Mouse (Mus musculus): ENCODE measurements around the gene Sit1. TPM values are rescaled to one million over a fixed set of nuclear protein-coding genes. Genes with fewer than 3 reads are reported as not detected.
"Not testable (repeated sequence)": the region's sequence is repeated elsewhere in the genome, so short reads cannot be mapped to it uniquely, and the experiment has no call there.

Sit1 gene
- total RNA-seq, 2 experiments from 2014 or later, result not detected

DNA sequence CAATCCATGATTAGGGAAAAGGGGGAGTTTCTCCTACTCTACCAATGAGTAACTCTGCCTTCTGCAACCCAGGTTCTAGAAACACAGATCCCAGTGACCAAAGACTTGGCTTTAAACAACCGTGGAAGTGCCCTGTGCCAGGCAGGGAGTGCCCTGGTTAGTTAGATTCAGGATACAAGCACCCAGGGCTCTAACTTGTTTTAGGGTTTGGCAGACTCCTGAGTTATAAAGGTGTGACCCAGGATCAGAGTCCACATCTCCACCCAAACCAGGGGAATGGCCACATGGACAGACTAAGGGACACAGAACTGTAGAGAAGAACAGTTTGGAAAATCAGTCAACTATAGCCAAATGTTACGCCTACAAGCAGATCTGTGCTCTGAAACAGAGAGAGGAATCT lies 19.5 kb upstream of the Sit1 start:
- intact Hi-C loops (cut with DNase I), result no loop called here

DNA sequence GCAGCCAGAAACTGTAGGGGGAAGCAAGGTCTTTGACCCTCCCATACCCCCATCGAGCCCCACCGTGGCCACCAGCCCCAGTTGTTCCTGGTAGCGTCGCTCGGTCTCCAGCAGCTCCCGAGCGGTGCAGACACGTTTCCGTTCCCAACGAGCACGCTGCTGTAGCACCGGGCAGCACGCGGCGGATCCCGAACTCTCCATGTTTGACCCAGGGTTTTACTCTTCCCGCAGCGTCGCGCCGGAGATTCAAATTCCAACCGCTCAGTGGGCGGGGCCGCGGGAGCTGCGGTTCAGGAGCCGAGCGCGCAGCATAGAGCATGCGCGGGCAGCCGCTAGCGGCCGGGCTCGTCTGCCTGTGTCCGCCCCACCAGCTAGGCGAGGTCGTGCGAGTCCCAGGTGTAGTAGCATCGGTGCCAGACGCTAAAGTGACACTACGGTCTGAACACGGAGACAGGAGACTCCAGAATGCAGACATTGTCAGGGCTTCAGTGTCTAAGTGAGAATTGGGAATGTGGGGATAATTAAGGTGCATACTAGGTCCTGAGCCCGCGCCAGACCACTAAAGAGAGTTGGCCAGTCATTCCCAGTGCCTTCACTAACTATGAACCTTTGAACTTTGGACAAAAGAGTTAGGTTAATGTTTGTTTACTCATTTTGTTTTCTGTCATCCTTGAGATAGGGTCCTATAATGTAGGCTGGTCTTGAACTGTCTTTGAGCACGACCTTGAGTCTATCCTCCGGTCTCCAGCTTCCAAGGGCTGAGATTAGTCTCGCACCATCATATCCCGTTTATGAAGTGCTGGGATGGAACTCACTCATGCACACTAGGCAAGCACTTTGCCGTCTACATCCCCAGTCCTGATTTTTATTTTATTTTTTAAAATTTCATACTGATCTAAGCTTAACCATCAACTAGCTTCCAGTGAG lies 16.1 kb upstream of the Sit1 start, which contains the start of gene Arhgef39:
TSS of gene Arhgef39 (minus strand) at position 289 of the 927 bp plus-strand sequence.
- DNase-seq, result peak; percentile 82
- intact Hi-C loops (cut with DNase I), result no loop called here

More for the DNA sequence above, 19.5 kb upstream of the Sit1 start:
- no peak for DNase-seq

DNA sequence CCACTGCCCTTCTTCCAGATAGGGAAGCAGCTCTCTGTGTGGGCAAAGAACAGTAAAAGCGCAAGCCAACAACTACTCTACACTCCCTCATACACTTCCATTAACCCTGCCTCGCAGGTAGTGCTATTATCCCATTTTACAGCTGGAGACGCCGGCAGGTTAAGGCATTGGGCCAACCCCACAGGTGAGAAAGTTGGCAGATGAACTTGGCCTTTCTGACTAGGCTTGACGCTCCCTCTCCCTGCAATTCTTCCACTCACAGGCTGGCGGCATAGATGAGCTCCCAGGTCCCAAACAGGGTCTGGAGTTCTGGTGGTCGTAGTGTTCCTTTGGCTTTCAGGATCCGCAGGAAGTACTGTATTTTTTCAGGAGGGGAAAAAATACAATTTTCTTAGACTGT lies 15.4 kb upstream of the Sit1 start:
- intact Hi-C loops (cut with DNase I), result no loop called here
- DNase-seq, result peak; percentile 43

DNA sequence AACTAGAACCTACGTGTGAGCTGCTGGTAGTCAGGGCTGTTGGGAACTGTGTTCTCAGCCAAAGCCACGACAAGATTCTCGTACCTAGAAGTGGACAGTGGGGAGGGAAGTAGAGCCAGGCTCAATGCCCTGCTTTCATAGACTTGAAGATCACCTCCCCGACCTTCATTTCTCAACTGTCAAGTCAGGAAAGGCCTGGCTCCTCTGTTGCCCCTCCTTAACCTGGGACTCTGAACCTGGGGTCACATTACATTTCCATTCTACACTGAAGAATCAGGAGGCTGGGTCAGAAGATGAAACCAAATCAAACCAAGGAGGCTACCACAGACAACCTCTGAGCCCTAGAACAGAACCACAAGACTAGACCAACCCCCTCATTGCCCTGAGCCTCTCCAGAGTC lies 14.4 kb upstream of the Sit1 start:
- intact Hi-C loops (cut with DNase I), result no loop called here
- DNase-seq, result no peak

DNA sequence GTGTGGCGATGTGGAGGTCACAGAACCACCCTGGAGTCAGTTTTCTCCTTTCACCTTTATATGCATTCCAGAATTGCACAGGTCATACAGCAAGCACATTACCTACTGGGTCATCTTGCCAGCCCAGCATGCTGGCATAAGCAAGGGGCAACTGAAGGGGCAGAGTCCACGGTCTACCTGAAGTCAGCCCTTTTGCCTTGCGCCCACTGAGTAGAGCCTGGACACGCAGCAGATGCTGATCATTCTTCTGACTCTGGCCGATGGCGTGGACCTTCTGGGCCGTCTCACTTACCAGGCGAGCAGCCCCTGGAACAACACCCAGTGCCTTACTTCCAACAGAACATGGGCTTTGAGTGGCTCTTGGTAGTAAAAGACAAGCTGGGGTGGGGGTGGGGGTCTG lies 13.9 kb upstream of the Sit1 start:
- DNase-seq, result no peak
- intact Hi-C loops (cut with DNase I), result no loop called here

DNA sequence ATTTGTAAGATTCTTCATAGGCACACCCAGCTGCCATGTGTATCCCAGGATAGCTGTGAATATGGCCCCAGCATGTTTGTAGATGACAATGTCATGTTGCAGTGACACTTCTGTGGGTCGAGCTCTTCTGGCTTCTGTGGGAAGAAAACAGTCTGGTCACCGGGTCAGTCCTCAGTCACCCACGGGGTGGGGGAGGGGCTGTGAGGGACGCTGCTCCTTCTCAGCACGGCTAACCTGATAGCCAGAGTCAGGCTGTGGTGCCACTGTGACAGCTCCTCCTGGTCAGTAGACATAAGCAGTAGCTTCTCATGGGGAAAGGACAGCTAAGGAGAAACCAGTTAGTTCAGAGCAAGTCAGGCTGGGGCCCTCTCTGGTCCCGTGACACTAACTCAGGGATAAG lies 13.1 kb upstream of the Sit1 start:
- intact Hi-C loops (cut with DNase I), result no loop called here
- DNase-seq, result no peak

DNA sequence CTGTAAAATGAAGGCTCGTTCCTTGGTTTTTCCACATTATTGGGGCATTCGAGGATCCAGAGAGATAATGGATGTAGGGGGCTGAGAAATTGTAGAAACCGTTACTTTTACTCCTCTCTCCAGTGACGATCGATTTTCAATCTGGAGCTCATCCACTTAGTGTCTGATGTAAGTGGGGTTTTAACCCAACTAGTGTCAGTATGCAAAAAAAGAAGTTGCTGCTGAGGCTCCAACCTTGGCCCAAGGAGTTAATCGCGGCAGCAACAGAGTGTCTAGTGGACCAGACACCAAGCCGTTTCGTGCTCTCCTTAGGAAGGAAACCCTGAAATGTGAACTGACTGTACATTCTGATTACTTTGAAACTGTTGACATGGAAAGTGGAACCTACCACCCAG lies 10.3 kb upstream of the Sit1 start:
- no peak for DNase-seq
- intact Hi-C loops (cut with DNase I), result loop anchor here (5.0 kb wide), 1 partner anchor 52 kb away; the partner anchor contains the start of gene Tesk1

DNA sequence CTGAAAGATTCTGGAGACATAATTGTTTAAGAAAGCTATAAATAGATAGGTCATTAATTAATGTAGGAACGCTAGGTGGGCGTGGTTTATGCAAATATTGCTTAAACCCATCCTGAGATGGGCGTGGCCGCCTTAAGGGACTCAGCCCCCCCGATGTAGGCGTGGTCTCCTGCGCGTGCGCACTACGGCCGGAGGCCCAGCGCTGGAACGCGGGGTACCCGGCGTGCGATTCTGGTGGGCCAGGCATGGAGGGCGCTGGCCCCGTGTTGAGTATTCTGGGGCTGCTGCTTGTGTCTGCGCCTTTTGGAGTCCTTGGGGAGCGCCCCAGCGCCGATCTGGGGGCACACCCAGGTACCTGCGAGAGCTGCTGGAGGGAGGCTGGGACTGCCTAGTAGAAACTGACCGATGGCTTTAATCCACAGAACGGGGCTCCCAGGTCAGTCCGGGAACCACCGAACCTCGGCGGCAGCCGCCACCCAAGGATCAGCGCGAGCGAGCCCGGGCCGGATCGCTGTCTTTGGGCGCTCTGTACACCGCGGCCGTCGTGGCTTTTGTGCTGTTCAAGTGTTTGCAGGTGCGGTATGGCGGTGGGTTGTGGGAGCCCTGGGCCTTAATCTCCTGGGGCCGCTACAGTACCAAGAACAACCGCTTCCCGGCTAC lies 9.8 kb upstream of the Sit1 start:
- intact Hi-C loops (cut with DNase I), result loop anchor here (5.0 kb wide), 1 partner anchor 51 kb away; the partner anchor contains the start of gene Tesk1
- peak; percentile 98 for DNase-seq

DNA sequence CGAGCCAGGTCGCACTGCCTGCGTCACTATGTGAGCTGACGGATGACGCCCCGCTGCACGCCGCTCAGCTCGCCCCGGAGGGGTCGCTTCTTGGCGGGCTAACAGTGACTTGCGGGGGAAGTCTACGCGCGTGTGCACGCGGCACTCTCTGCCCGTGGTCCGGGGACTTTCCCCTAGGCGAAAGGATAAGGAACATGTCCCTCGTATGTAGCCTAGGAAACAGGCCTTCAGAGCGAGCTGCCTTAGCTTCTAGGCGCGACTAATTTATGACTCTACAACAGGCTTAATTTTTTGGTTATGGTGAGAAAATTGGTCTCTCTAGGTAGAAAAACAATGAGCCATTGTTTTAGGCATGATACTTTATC lies 9.3 kb upstream of the Sit1 start, which contains the start of gene Ccdc107:
TSS of gene Ccdc107 (plus strand) at position 80 of the 365 bp plus-strand sequence.
- peak; percentile 95 for DNase-seq
- intact Hi-C loops (cut with DNase I), result loop anchor here (5.0 kb wide), 1 partner anchor 51 kb away; the partner anchor contains the start of gene Tesk1

DNA sequence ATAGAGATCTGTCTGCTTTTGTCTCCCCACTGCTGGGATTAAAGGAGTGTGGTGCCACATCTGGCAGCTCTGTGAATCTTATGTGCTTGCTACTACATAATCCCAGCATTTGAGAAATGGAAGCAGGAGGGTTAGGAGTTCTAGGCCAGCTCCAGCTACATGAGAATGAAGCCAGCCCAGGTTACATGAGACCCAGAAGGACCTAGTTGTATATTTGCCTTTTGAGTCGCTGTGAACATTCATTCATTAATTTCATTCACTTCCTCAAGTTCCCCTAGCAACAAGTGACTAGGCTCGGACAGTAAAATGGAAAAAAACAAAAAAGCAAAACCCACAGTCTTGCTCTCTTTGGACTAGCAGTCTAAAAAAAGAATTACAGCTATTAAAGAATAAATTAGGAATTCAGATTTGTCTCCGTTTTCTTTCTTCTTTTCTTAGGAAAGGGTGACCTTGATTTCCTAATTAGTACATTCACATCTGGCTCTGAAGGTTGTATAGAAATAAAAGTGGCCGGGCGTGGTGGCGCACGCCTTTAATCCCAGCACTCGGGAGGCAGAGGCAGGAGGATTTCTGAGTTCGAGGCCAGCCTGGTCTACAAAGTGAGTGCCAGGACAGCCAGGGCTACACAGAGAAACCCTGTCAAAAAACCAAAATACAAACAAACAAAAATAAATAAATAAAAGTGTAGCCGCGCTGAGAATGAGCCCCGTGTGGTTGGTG lies 8.7 kb upstream of the Sit1 start:
- no peak for DNase-seq
- intact Hi-C loops (cut with DNase I), result loop anchor here (5.0 kb wide), 1 partner anchor 50 kb away; the partner anchor contains the start of gene Tesk1

DNA sequence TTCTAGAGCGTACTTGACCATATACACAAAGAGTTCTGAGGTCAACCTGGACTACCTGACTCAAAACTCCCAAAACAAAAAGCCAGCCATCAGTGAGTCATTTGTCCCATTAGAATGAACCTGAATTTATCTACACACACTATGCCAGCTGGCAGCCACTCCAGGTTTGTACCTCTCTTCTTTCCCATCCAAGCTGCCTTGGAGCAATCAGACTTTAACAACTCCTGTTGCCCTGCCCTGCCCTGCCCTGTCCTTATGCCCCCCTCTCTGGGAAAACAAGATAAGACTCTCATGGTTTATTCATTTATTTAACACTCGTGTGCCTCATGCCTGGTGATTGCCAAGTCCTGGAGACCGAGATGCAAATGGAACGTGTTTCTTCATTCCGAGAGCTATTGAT lies 7.3 kb upstream of the Sit1 start:
- no peak for DNase-seq
- intact Hi-C loops (cut with DNase I), result loop anchor here (5.0 kb wide), 1 partner anchor 48 kb away; the partner anchor contains the start of gene Tesk1

DNA sequence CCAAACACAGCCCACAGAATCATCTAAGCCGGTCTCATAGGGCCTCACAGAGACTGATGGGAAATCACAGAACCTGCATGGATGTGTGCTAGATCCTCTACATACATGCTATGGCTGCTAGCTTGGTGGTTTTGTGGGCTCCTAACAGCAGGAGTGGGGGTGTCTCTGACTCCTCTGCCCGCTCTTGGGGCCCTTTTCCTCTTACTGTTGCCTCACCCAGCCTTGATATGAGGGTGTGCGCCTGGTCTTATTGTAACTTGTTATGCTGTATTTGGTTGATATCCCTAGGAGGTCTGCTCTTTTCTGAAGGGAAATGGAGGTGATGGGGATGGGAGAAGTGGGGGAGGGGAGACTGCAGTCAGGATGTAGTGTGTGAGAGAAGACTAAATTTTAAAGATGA lies 6.1 kb upstream of the Sit1 start:
- no peak for DNase-seq
- intact Hi-C loops (cut with DNase I), result loop anchor here (5.0 kb wide), 1 partner anchor 47 kb away; the partner anchor contains the start of gene Tesk1

DNA sequence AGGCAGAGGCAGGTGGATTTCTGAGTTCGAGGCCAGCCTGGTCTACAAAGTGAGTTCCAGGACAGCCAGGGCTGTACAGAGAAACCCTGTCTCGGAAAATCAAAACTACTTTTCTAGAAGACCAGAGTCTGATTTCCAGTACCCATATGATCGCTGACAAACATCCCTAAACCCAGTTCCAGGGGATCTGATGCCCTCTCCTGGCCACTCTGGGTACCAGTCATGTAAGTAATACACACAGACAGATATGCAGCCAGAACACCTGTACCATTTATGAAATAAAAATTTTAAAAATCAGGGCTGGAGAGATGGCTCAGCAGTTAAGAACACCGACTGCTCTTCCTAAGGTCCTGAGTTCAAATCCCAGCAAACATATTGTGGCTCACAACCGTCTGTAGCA lies 2.1 kb upstream of the Sit1 start:
- intact Hi-C loops (cut with DNase I); DNase-seq: not testable (repeated sequence)

DNA sequence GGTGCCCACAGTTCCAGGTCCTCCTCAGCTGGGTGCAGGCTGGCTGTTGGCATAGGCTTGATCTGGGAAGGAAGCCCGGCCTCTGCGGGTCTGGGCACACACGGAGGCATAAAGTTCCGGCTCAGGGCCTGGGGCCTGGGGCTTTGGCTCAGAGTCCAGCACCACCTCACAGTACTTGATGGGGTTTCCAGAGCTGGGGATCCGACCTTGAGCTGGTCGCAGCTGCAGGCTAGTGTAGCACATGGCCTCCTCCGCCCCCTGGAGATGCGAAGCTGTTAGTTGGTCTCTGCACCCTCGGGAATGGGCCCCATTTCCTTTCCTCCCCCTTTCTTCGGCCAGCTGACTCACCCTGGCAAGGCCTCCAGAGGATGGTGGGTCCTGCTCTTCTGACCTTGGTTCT lies 943 bp downstream of the Sit1 start:
- DNase-seq, result no peak
- intact Hi-C loops (cut with DNase I), result no loop called here

DNA sequence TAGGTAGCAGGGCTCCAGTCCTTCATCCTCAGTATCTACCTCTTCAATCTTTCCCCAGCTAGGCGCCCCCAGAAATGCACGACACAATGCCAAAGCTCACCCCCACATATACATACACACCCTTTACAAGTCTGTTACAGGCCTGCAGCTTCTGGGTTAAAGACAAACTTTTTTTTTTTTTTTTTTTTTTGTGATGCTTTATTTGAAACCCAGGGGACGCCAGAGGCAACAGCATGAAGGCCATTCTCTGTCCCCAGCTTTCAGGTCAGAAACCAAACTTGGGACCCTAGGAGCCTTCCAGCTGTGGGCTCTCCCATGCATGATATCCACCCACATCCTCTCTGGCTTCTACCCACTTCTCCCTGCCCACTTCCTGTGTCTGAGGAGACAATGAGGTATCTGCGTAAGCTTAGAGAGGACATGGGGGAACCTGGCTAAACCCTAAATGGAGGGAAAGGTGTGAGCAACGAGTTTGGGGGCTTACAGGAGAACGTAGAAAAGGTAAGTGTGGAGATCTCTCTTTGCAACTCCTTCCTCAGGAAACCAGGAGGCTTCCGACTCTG lies 1.6 kb downstream of the Sit1 start:
- intact Hi-C loops (cut with DNase I), result no loop called here
- no peak for DNase-seq

DNA sequence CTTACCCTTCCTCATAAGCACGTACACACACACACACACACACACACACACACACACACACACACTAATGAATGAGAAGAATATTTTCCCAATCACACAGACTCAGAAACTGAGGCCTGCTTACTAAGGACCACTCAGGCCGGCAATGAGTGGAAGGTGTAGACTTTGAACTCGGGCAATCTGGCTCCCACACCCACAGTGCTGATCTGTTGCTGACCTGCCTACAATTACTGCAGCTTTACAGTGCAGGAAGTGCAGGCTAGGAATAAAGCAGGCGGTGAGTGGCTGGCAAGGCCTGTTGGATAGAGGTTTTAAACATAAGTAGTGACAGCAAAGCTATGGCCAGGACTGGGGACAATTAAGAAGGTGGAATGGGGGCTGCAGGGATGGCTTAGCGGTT lies 2.5 kb downstream of the Sit1 start:
- no peak for DNase-seq
- intact Hi-C loops (cut with DNase I), result no loop called here

DNA sequence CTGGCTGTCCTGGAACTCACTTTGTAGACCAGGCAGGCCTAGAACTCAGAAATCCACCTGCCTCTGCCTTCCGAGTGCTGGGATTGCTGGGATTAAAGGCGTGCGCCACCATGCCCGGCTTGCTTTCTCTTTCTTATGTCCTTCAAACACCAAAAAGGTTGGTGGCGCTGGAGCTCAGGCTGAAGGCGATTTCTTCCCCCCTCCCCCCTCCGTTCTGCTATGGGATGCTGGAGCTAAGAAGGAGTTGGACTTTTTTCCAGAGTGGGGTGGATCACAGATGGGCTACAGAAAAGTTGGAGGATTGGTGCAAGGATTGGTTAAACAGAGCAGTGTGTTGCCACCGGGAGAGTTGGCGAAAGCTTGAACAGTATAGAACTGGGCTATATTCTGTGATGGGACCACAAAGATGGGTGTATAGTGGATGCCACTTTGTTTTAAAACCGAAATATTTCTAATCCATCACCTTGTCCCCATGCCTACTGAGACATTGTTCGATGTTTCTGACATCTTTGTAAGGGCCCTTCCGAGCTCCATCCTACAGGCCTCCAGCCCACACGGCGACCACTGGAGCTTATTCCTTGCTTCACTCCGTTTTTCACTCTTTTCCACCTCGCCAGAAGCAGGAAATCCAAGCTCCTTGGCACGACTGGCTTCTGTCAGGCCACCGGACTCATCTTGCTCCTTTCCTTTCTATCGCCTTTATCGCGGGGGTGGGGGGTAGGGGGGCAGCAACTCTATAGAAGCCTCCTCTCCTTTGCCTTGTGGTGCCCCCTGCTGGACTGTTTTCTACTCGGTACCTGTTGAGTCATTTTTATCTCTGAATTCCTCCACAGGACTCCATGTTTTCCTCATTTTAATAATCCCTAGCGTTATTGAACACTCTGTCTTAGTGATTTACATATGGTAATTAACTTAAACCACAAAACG lies 4.4 kb downstream of the Sit1 start:
- DNase-seq, result peak; percentile 77
- intact Hi-C loops (cut with DNase I), result no loop called here

DNA sequence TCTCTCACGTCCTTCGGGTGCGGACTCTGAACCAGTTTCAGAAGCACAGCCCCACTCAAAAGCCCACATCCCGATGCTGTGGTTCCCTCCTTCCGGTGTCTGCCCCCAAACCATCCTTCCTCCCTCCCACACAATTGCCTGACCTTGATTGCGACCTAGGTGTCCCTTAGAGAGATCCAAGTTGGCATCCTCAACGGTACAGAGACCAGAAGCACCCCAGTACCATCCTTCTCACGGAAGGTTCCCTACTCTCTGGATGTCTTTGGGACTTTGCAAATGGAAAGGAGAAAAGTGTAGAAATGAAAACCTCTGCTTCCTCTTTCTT lies 5.0 kb downstream of the Sit1 start:
- intact Hi-C loops (cut with DNase I), result no loop called here

DNA sequence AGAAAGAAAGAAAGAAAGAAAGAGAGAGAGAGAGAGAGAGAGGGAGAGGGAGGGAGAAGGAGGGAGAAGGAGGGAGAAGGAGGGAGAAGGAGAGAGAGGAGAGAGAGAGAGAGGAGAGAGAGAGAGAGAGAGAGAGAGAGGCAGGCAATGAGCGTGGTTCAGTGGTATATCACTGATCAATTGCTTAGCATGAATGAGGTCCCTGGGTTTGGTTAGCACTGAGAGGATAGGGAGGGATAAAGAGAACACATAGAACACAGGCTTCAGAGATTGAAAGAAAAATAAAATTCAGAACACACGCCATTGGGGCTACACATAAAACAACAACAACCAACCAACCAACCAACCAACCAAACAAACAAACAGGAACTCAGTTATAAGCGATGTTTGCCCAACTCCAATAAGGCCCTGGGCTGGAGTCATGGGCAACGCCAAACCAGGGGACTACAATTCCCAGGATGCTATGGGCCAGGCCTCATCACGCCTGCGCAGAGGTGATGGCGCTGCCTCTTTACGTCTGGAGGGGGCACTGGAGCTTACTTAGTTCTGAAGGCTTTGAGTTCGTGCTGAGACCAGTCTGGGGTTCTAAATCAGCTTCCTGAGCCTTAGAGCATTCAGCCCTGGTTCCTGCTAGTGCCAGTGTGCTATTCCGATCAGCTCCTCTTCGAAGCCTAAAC lies 5.5 kb downstream of the Sit1 start:
- intact Hi-C loops (cut with DNase I), result no loop called here
- DNase-seq, result peak; percentile 89

More for the DNA sequence above, 5.0 kb downstream of the Sit1 start:
- no peak for DNase-seq

All from left cerebral cortex, postnatal 4 days (tissue).